Mouse (Mus musculus) C2C12 (cell line): ENCODE data around the gene Csnk2a1. TPM values are rescaled to one million over a fixed set of nuclear protein-coding genes. Genes with fewer than 3 reads are reported as not detected.
A peak's percentile ranks its signal among the peaks of the same experiment; 100 is the strongest.

ENCODE experiments used
- H3K27me3 ChIP-seq: one replicate; pipeline ENCODE4 v1.6.1; 2011; ENCODE audit not compliant: control insufficient read depth, insufficient read depth, insufficient read length
- H3K36me3 ChIP-seq: one replicate; pipeline ENCODE4 v1.6.1; 2011; ENCODE audit not compliant: control insufficient read depth, insufficient read depth
- H3K4me3 ChIP-seq: one replicate; pipeline ENCODE4 v1.5.1; 2011; ENCODE audit warnings: mild to moderate bottlenecking, control low read depth; ENCODE audit not compliant: poor library complexity, insufficient read depth, severe bottlenecking
- H3K79me2 ChIP-seq: one replicate; pipeline ENCODE4 v1.6.1; 2011; ENCODE audit not compliant: control insufficient read depth, insufficient read depth
- H3K79me3 ChIP-seq: one replicate; pipeline ENCODE4 v1.6.1; 2011; ENCODE audit warnings: low read depth, control low read depth
- H3ac ChIP-seq: one replicate; pipeline ENCODE3; 2011; ENCODE audit warnings: low read depth; ENCODE audit not compliant: control insufficient read depth, insufficient read length
- CEBPB ChIP-seq: IDR thresholded peaks from one replicate; pipeline ENCODE4 v1.6.1; 2011; ENCODE audit warnings: low read depth, mild to moderate bottlenecking, control low read depth, moderate library complexity
- CTCF ChIP-seq: IDR thresholded peaks from one replicate; pipeline ENCODE4 v1.5.1; 2011; ENCODE audit not compliant: control insufficient read depth, insufficient read depth, insufficient read length
- FOSL1 ChIP-seq: IDR thresholded peaks from one replicate; pipeline ENCODE4 v1.8.0; 2011; ENCODE audit warnings: mild to moderate bottlenecking, low read length; ENCODE audit not compliant: poor library complexity, insufficient read depth, severe bottlenecking
- MAX ChIP-seq: IDR thresholded peaks from one replicate; pipeline ENCODE4 v1.6.1; 2011; ENCODE audit warnings: mild to moderate bottlenecking, control low read depth
- MYOD1 ChIP-seq: IDR thresholded peaks from one replicate; pipeline ENCODE4 v1.6.1; 2011; ENCODE audit warnings: low read depth; ENCODE audit not compliant: control insufficient read depth, insufficient read length
- MYOG ChIP-seq: IDR thresholded peaks from one replicate; pipeline ENCODE4 v1.6.1; 2011; ENCODE audit not compliant: control insufficient read depth, insufficient read length; ENCODE audit errors: extremely low read depth
- USF1 ChIP-seq: IDR thresholded peaks from one replicate; pipeline ENCODE4 v1.6.1; 2011; ENCODE audit warnings: low read depth, mild to moderate bottlenecking, control low read depth, moderate library complexity
- polyA plus RNA-seq: library from polyadenylated mRNA; unstranded; fragments of >200 nt; fragmentation: generic; extraction: Trizol; gene quantifications from one replicate; pipeline ENCODE4 v1.2.1, GENCODE M21; 2012; ENCODE audit warnings: missing spikeins

The Csnk2a1 gene
- polyA plus RNA-seq, 1 experiment = 37.7 TPM

DNA sequence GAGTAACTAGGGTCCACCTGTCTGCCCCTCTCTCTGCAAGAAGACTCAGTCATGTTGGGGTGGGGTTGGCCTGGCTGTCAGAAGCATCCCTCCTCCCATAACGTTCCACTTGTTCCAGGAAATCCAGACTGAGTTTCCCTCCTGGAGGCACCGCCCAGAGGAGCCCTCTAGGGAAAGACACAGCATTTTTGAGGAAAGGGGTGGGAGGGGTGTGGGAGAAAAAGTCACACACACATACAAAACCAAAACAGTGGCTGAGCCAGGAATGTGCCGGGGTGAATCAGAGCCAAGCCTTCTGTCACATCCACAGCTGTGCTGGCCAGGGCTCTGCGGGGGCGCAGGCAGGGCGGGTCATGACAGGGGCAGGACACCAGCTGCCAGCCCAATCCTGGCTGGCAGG lies 46.3 kb upstream of the Csnk2a1 start:
- Histone ChIP-seq H3K79me2 (no peaks in the 10 kb centered on the region), H3K79me3 (no peaks in the 10 kb centered on the region), H3K4me3 (no peak overlapping the region), H3K36me3 (no peaks in the 10 kb centered on the region), H3K27me3 (no peaks in the 10 kb centered on the region), H3ac (no peak overlapping the region)
- TF ChIP-seq MAX = peak; percentile 53
- TF ChIP-seq MYOD1 = peak; percentile 89
- no peak for TF ChIP-seq USF1

DNA sequence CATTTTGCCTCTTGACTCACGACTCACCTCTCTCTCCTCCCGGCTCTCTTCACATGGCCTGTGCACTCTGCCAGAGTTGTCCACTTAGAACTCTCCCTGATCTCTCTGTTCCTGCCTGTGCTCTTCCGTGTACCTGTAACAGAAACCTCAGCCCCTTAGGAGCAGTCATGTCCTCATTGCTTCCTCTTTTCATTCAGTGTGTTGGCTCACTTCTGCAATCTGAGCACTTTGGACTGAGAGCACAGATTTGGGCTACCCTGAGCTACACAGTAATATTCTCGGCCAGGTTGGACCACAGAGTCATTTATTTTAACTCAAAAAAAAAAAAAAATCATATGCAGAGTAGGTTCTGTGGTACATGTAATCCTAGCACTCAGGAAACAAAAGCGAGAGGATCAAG lies 39.5 kb upstream of the Csnk2a1 start:
- Histone ChIP-seq H3K79me2 (no peaks in the 10 kb centered on the region), H3ac (no peak overlapping the region), H3K4me3 (no peak overlapping the region), H3K79me3 (no peaks in the 10 kb centered on the region), H3K36me3 (no peaks in the 10 kb centered on the region), H3K27me3 (peaks cover 20% of the 10 kb centered on the region)
- no peak for TF ChIP-seq FOSL1
- TF ChIP-seq MYOG = no peak
- no peak for TF ChIP-seq CEBPB
- TF ChIP-seq MYOD1 = no peak
- TF ChIP-seq USF1 = no peak
- no peak for TF ChIP-seq CTCF
- TF ChIP-seq MAX = no peak

DNA sequence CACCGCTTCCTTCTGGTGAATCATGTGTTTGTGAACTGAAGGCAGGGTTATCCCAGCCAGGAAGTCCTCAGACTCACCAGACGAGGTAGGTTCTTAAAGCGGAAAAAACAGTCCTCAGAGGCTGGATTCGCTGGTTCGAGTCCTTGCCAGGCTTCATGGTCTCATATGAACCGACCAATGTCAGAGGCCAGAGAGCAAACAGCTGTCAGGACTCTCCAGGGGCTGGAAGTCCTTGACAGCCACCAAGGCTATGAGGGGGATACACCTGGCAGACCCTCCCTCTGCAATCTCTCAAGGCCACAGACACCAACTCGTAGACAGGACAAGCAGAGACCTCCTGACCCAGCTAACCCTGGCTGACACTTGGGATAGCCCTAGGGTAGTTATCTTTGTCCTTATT lies 37.4 kb upstream of the Csnk2a1 start:
- no peak for TF ChIP-seq MYOG
- no peak for TF ChIP-seq CTCF
- Histone ChIP-seq H3K79me2 (no peaks in the 10 kb centered on the region), H3K36me3 (no peaks in the 10 kb centered on the region), H3ac (no peak overlapping the region), H3K4me3 (no peak overlapping the region), H3K79me3 (no peaks in the 10 kb centered on the region), H3K27me3 (peaks cover 24% of the 10 kb centered on the region)

DNA sequence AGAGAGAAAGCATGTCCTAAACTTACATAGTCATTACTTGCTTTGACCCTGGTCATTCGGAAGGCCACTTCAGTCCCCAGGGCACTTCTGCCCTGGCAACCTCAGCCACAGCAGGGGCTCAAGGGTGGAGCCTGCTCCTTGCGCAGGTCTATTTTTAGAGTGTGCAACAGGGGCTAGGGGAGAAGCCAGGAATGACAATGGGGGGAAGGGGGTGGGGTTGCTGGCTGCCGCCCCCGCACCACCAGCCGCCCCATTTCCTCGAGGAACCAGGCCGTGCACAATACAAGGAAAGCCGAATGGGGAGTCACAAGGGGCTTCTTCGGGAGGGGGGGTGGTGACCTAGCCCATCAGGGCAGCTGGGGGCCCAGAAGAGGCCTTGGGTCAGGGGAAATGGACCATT lies 37.0 kb upstream of the Csnk2a1 start:
- no peaks in the 10 kb centered on the region for H3K36me3 ChIP-seq
- no peak overlapping the region for H3ac ChIP-seq
- peaks cover 28% of the 10 kb centered on the region for H3K27me3 ChIP-seq
- H3K79me2 ChIP-seq = no peaks in the 10 kb centered on the region
- no peak overlapping the region for H3K4me3 ChIP-seq
- H3K79me3 ChIP-seq = no peaks in the 10 kb centered on the region
- no peak for TF ChIP-seq CTCF
- TF ChIP-seq USF1 = no peak
- no peak for TF ChIP-seq FOSL1
- no peak for TF ChIP-seq MYOD1
- no peak for TF ChIP-seq MYOG
- TF ChIP-seq CEBPB = no peak
- TF ChIP-seq MAX = no peak

DNA sequence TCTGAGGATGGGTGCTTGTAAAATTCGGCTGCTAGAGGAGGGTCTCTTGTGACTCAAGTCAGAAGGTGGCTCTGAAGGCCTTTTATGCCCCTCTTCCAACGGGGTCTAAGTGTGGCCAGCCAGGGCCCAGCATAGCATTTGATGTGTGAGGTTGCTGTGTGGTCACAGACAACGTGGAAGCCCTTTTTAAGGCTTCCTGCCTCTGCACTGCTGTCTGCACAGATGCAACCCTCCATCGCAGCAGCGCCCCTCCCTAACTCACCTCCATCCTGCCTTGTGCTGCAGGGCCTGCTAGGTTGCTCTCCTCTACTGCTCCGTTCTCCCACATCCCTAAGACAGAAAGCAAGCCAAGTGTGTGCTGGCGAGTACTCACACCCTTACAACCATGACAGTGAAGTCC lies 36.5 kb upstream of the Csnk2a1 start:
- Histone ChIP-seq H3ac (no peak overlapping the region), H3K79me3 (no peaks in the 10 kb centered on the region), H3K79me2 (no peaks in the 10 kb centered on the region), H3K4me3 (no peak overlapping the region), H3K27me3 (peaks cover 33% of the 10 kb centered on the region), H3K36me3 (no peaks in the 10 kb centered on the region)
- no peak for TF ChIP-seq CEBPB
- TF ChIP-seq FOSL1 = no peak
- no peak for TF ChIP-seq CTCF
- no peak for TF ChIP-seq USF1
- no peak for TF ChIP-seq MYOG
- no peak for TF ChIP-seq MAX
- no peak for TF ChIP-seq MYOD1

DNA sequence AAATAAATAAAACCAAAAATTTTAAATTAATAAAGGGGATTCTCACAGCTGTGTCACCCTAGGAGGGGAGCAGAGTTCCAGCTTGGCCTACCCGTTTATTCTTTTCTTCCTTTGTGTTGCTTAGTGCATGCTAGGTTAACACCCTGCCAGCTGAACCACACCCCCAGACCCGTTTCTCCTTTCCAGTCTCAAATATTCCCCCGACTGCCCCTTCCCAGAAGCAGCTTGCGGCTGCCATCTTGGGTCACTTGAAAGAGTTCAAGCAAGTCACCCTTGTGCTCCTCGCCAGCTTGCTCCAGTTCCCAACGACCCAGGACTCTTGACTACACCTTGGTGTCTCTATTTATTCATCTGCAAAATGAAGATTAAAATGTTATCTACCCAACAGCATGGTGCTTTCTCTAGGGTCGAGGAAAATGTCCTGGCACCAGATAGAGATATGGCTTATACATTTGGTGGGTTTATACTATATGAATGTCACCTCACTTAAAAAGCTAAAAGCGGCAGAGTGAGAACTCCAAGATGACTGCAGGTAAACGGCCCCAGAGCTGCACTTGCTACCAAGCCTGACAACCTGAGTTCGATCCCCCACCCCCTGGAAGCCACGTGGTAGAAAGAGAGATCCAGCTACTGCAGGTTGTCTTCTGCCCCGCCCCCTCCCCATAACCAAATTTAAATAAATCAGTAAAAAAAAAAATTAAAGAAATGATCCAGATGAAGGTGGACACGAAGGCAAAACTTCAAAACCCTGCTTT lies 33.9 kb upstream of the Csnk2a1 start:
- Histone ChIP-seq H3K27me3 (peaks cover 39% of the 10 kb centered on the region), H3K36me3 (no peaks in the 10 kb centered on the region), H3K4me3 (no peak overlapping the region)

More for the DNA sequence above, 33.9 kb upstream of the Csnk2a1 start:
- no peaks in the 10 kb centered on the region for H3K79me3 ChIP-seq
- no peak overlapping the region for H3ac ChIP-seq
- TF ChIP-seq MYOD1 = no peak
- TF ChIP-seq MAX = no peak
- TF ChIP-seq CTCF = no peak
- TF ChIP-seq FOSL1 = no peak
- TF ChIP-seq USF1 = no peak
- TF ChIP-seq MYOG = no peak
- TF ChIP-seq CEBPB = no peak
- no peaks in the 10 kb centered on the region for H3K79me2 ChIP-seq
